ENCODE assay signal across 8 mouse cellular contexts in genomic region chr13:33964206-33965046, GRCm38 (mm10). TPM values are rescaled to one million over a fixed set of nuclear protein-coding genes. Genes with fewer than 3 reads are reported as not detected.
A peak's percentile ranks its signal among the peaks of the same experiment; 100 is the strongest.
DNase-seq lines count a peak whose midpoint lies in the region; ATAC-seq lines count a peak whose summit lies in the region.

Gene Nqo2 (plus strand): TSS chr13:33964687.

- H3K4me2 ChIP-seq in hindbrain, embryonic 14.5 days (replicated peaks) = peak within 1 kb of the TSS; percentile 70

- 3% methylated on average over 22 of the region's 22 CpGs for WGBS in hindbrain, embryonic 14.5 days

- peak within 1 kb of the TSS; percentile 72 for H3K27ac ChIP-seq in hindbrain, embryonic 14.5 days

- H3K9ac ChIP-seq in hindbrain, embryonic 14.5 days = peak within 1 kb of the TSS; percentile 64

- no peaks in the 10 kb centered on the region for H3K9me3 ChIP-seq in hindbrain, embryonic 14.5 days (ENCODE audit: control insufficient read depth, low read length)

- peak within 1 kb of the TSS; percentile 47 for H3K4me3 ChIP-seq in hindbrain, embryonic 14.5 days (replicated peaks; ENCODE audit: low read length)

- H3K36me3 ChIP-seq in hindbrain, embryonic 14.5 days (replicated peaks; ENCODE audit: control insufficient read depth, insufficient read depth) = no peaks in the 10 kb centered on the region

- H3K27me3 ChIP-seq in hindbrain, embryonic 14.5 days (ENCODE audit: control insufficient read depth, insufficient read depth, low read length) = no peaks in the 10 kb centered on the region

- 0 out of 2 replicates have a peak, but pooled peaks cover 4% of the 10 kb centered on the region for H3K4me1 ChIP-seq in hindbrain, embryonic 14.5 days (replicated peaks; ENCODE audit: control insufficient read depth, insufficient read depth, low read length)

- DNase-seq in R1 (ENCODE audit: low read depth, low spot score) = peak; percentile 94
- DNase-seq in cerebellum, postnatal 25 days = peak; percentile 66 to 72
- DNase-seq in frontal cortex, postnatal 25 days (ENCODE audit: low spot score in 2 of 2) = peak; percentile 23 to 35
- DNase-seq in hindbrain, embryonic 14.5 days (ENCODE audit: low spot score) = peak; percentile 66
- DNase-seq in layer of hippocampus, postnatal 36 days = peak; percentile 45 to 58
- DNase-seq in lung, postnatal 36 days = peak; percentile 75
- peak; percentile 64 for DNase-seq in retina, postnatal 7 days (ENCODE audit: low read depth, low spot score)
- peak; percentile 51 for DNase-seq in urinary bladder, adult 2 months (ENCODE audit: low spot score)

- ATAC-seq in hindbrain, embryonic 14.5 days (ENCODE audit: low FRiP score) = peak; percentile 90

RNA-seq across cellular contexts. Expression of gene Nqo2, which starts in this region (rescaled TPM):
- polyA plus RNA-seq in hindbrain, embryonic 14.5 days (2014; fragmentation: Nextera tagmentation; extraction: Ambion mirVana) = 8.6 and 10.7 TPM in 2 replicates
- 1 to 10 TPM; 6.2 to 7.8 TPM for total RNA-seq in layer of hippocampus, postnatal 36 days (2021)
- polyA plus RNA-seq in urinary bladder, adult 2 months (2012; rRNA removed) = 19.5 and 21.3 TPM in 2 replicates

Comparison
In these comparisons a context has a peak if more than half of its experiments do, and no peak if none do; other contexts are left out.
1. Peak in every context shown above with its lines: DNase-seq, ATAC-seq, H3K4me3 ChIP-seq and H3K27ac ChIP-seq.
2. DNase-seq: peak in every context shown above with its lines; median percentile 94 in R1; 75 in lung, postnatal 36 days; 69 in cerebellum, postnatal 25 days; 66 in hindbrain, embryonic 14.5 days; 64 in retina, postnatal 7 days; 52 in layer of hippocampus, postnatal 36 days; 51 in urinary bladder, adult 2 months; 29 in frontal cortex, postnatal 25 days.